ENCODE assay signal across 21 mouse cellular contexts in genomic region chr15:86252684-86253083, GRCm38 (mm10). TPM values are rescaled to one million over a fixed set of nuclear protein-coding genes. Genes with fewer than 3 reads are reported as not detected.
DNase-seq lines count a peak whose midpoint lies in the region; ATAC-seq and TF ChIP-seq lines count a peak whose summit lies in the region.
"Had no signal": no experiment of that assay in that cellular context is flagged by ENCODE, and none has a peak within 500 bp of the region (broad histone marks: within the 10 kb centered on the region; RNA-seq: fewer than 3 reads in every experiment).

No protein-coding gene starts in this region.

- TF ChIP-seq EP300 in heart, adult 2 months (IDR thresholded peaks at IDR 0.05; ENCODE audit: insufficient read depth, low read depth, low read length), result no peak

- no peak overlapping the region for H3K27ac ChIP-seq in heart, adult 2 months
- no peak overlapping the region for H3K27ac ChIP-seq in lung, embryonic 14.5 days (ENCODE audit: low read depth)
- no peak overlapping the region for H3K27ac ChIP-seq in forebrain, embryonic 13.5 days
- H3K27ac ChIP-seq: limb, embryonic 10.5 days; liver, embryonic 15.5 days; macrophage had no signal

- H3K36me3 ChIP-seq in heart, adult 2 months (ENCODE audit: control insufficient read depth, insufficient read depth, low read length), result no peaks in the 10 kb centered on the region
- H3K36me3 ChIP-seq in lung, embryonic 14.5 days (ENCODE audit: insufficient read depth), result no peaks in the 10 kb centered on the region
- no peaks in the 10 kb centered on the region for H3K36me3 ChIP-seq in forebrain, embryonic 13.5 days (ENCODE audit: poor library complexity, severe bottlenecking)
- H3K36me3 ChIP-seq: limb, embryonic 10.5 days; liver, embryonic 15.5 days had no signal

- WGBS in heart, adult 2 months, result 56% methylated on average over 4 of the region's 4 CpGs
- WGBS in lung, embryonic 14.5 days, result 43% methylated on average over 4 of the region's 4 CpGs
- WGBS in forebrain, embryonic 13.5 days, result 61% methylated on average over 4 of the region's 4 CpGs

- H3K4me2 ChIP-seq in lung, embryonic 14.5 days, result no peak overlapping the region
- H3K4me2 ChIP-seq in forebrain, embryonic 13.5 days, result no peak overlapping the region
- H3K4me2 ChIP-seq: heart, embryonic 11.5 days; liver, embryonic 15.5 days had no signal

- intact Hi-C loops in heart, adult 2 months (cut with DNase I), result no loop called here
- intact Hi-C loops in heart, postnatal 14 days (cut with DNase I), result no loop called here

- no peaks in the 10 kb centered on the region for H3K9me3 ChIP-seq in lung, embryonic 14.5 days (ENCODE audit: low read depth, low read length)
- H3K9me3 ChIP-seq in forebrain, embryonic 13.5 days (replicated peaks), result no peaks in the 10 kb centered on the region
- H3K9me3 ChIP-seq: limb, embryonic 10.5 days; liver, embryonic 15.5 days had no signal

- no peak for ATAC-seq in lung, embryonic 14.5 days (ENCODE audit: insufficient read depth)
- 0 out of 2 replicates have a peak, but pooled peaks have one; percentile 17 for ATAC-seq in monocyte, adult 5-6 weeks (replicated peaks; ENCODE audit: insufficient number of reproducible peaks, low FRiP score, low TSS enrichment, poor library complexity, severe bottlenecking)
- ATAC-seq in forebrain, embryonic 13.5 days, result no peak

- H3K79me2 ChIP-seq in heart, adult 2 months (replicated peaks; ENCODE audit: control insufficient read depth, insufficient read depth, low read length), result no peaks in the 10 kb centered on the region; the same call in 1 of the 2 replicates

- no peak overlapping the region for H3K4me3 ChIP-seq in heart, adult 2 months
- H3K4me3 ChIP-seq in lung, embryonic 14.5 days (ENCODE audit: low read depth, low read length), result no peak overlapping the region
- H3K4me3 ChIP-seq in forebrain, embryonic 13.5 days, result no peak overlapping the region
- H3K4me3 ChIP-seq: erythroblast, embryonic 14.5 days; limb, embryonic 10.5 days; liver, embryonic 15.5 days had no signal

- TF ChIP-seq POLR2A in heart, adult 2 months (IDR thresholded peaks at IDR 0.05; ENCODE audit: insufficient read depth, low read depth, low read length), result no peak

- no peak overlapping the region for H3K9ac ChIP-seq in heart, adult 2 months (ENCODE audit: low read depth, low read length)
- no peak overlapping the region for H3K9ac ChIP-seq in lung, embryonic 14.5 days
- H3K9ac ChIP-seq in forebrain, embryonic 13.5 days, result no peak overlapping the region
- H3K9ac ChIP-seq: liver, embryonic 15.5 days had no signal

- no peak for DNase-seq in heart, adult 2 months
- no peak for DNase-seq in heart, postnatal 14 days
- DNase-seq in lung, embryonic 14.5 days, result no peak
- no peak for DNase-seq in lung, postnatal 10 days
- DNase-seq in thymus, postnatal 14 days, result peak; percentile 39
- DNase-seq in thymus, postnatal 0 days (ENCODE audit: low spot score), result no peak
- DNase-seq: adrenal gland, postnatal 14 days; B cell, adult 2 months; cerebellum, adult 9-10 months; embryo, embryonic 11 days; gastrocnemius, postnatal 25 days; heart, postnatal 4 days; kidney, postnatal 10 days; right cerebral cortex, postnatal 4 days had no signal

- 0 out of 2 replicates have a peak, but pooled peaks have one; percentile 17 for TF ChIP-seq CTCF in heart, adult 2 months (IDR thresholded peaks at IDR 0.05)
- TF ChIP-seq CTCF in lung, embryonic 14.5 days (IDR thresholded peaks at IDR 0.05; ENCODE audit: low read depth), result peak; percentile 17; the same call in 1 of the 2 replicates

- H3K4me1 ChIP-seq in heart, adult 2 months (ENCODE audit: control insufficient read depth, insufficient read depth, low read length), result peaks cover 2% of the 10 kb centered on the region; the same call in 1 of the 2 replicates
- no peaks in the 10 kb centered on the region for H3K4me1 ChIP-seq in lung, embryonic 14.5 days (ENCODE audit: insufficient read depth)
- peaks cover 26% of the 10 kb centered on the region for H3K4me1 ChIP-seq in forebrain, embryonic 13.5 days

- no peaks in the 10 kb centered on the region for H3K27me3 ChIP-seq in heart, adult 2 months (ENCODE audit: control insufficient read depth, insufficient read depth, low read length)
- H3K27me3 ChIP-seq in lung, embryonic 14.5 days (ENCODE audit: insufficient read depth, low read length), result no peaks in the 10 kb centered on the region
- peaks cover 18% of the 10 kb centered on the region; the same call in 1 of the 2 replicates for H3K27me3 ChIP-seq in forebrain, embryonic 13.5 days
- H3K27me3 ChIP-seq: liver, embryonic 15.5 days had no signal

RNA-seq across cellular contexts. Expression of gene Tbc1d22a, which starts 38.4 kb away (rescaled TPM):
- total RNA-seq in heart, adult 2 months (2021), result 10 to 100 TPM; 21.8 to 25.6 TPM
- 23.2 and 30.1 TPM in 2 replicates for polyA plus RNA-seq in heart, adult 2 months (2012; rRNA removed)
- 10 to 100 TPM; 18.6 to 21.1 TPM for total RNA-seq in heart, postnatal 14 days (2021)
- 8.4 and 10.6 TPM in 2 replicates for polyA plus RNA-seq in lung, embryonic 14.5 days (2014; fragmentation: Nextera tagmentation; extraction: Ambion mirVana)
- polyA plus RNA-seq in thymus, postnatal 0 days (2015; fragmentation: Nextera tagmentation; extraction: Ambion mirVana), result 19.8 and 21.0 TPM in 2 replicates
- 24.4 to 47.7 TPM (median 28.3 TPM) in 3 replicates for total RNA-seq in monocyte, adult 5-6 weeks (2017)
- polyA plus RNA-seq in forebrain, embryonic 13.5 days (2015; fragmentation: Nextera tagmentation; extraction: Ambion mirVana), result 10.1 and 10.7 TPM in 2 replicates
